ENCODE assay signal across 9 mouse cellular contexts in genomic region chr14:122064519-122064918, GRCm38 (mm10). TPM values are rescaled to one million over a fixed set of nuclear protein-coding genes. Genes with fewer than 3 reads are reported as not detected.
A peak's percentile ranks its signal among the peaks of the same experiment; 100 is the strongest.
DNase-seq lines count a peak whose midpoint lies in the region; ATAC-seq and TF ChIP-seq lines count a peak whose summit lies in the region.
"Had no signal": no experiment of that assay in that cellular context is flagged by ENCODE, and none has a peak within 500 bp of the region (broad histone marks: within the 10 kb centered on the region; RNA-seq: fewer than 3 reads in every experiment).

No protein-coding gene starts in this region.

- H3K27me3 ChIP-seq in heart, embryonic 12.5 days (replicated peaks) = peaks cover 60% of the 10 kb centered on the region
- no peaks in the 10 kb centered on the region for H3K27me3 ChIP-seq in midbrain, postnatal 0 days (ENCODE audit: insufficient read depth, low read length)
- no peaks in the 10 kb centered on the region for H3K27me3 ChIP-seq in stomach, postnatal 0 days (ENCODE audit: control insufficient read depth, insufficient read depth, low read length)

- H3K9me3 ChIP-seq in heart, embryonic 12.5 days (replicated peaks) = no peaks in the 10 kb centered on the region
- H3K9me3 ChIP-seq in midbrain, postnatal 0 days (ENCODE audit: low read length) = no peaks in the 10 kb centered on the region
- no peaks in the 10 kb centered on the region for H3K9me3 ChIP-seq in stomach, postnatal 0 days (ENCODE audit: control insufficient read depth, low read length)
- H3K9me3 ChIP-seq: megakaryocyte, embryonic 14.5 days had no signal

- no peak for ATAC-seq in heart, embryonic 12.5 days (ENCODE audit: insufficient number of reproducible peaks, low FRiP score)
- peak; percentile 45 for ATAC-seq in granulocyte monocyte progenitor cell, adult 5-6 weeks (replicated peaks; ENCODE audit: poor library complexity, severe bottlenecking)
- no peak for ATAC-seq in midbrain, postnatal 0 days (ENCODE audit: low FRiP score)
- no peak for ATAC-seq in stomach, postnatal 0 days (ENCODE audit: low FRiP score, low TSS enrichment)

- DNase-seq in heart, adult 18-20 months = peak; percentile 51 to 88
- peak; percentile 59 to 70 for DNase-seq in adrenal gland, adult 18-20 months (ENCODE audit: low spot score in 2 of 2)
- DNase-seq in embryo, embryonic 10 days (ENCODE audit: low spot score) = peak; percentile 63
- peak; percentile 60 for DNase-seq in layer of hippocampus, postnatal 36 days
- peak; percentile 59 for DNase-seq in midbrain, postnatal 0 days (ENCODE audit: low spot score)
- peak; percentile 69 for DNase-seq in stomach, postnatal 0 days (ENCODE audit: low spot score)

- H3K4me2 ChIP-seq in heart, embryonic 12.5 days = no peak overlapping the region
- H3K4me2 ChIP-seq in midbrain, postnatal 0 days (ENCODE audit: low read depth, low read length, poor library complexity, severe bottlenecking) = no peak overlapping the region
- H3K4me2 ChIP-seq in stomach, postnatal 0 days (replicated peaks; ENCODE audit: low read depth) = no peak overlapping the region

- no peak overlapping the region for H3K4me3 ChIP-seq in heart, embryonic 12.5 days
- no peak overlapping the region for H3K4me3 ChIP-seq in midbrain, postnatal 0 days (ENCODE audit: low read depth, low read length)
- no peak overlapping the region for H3K4me3 ChIP-seq in stomach, postnatal 0 days (ENCODE audit: low read depth, low read length)
- H3K4me3 ChIP-seq: megakaryocyte, embryonic 14.5 days had no signal

- H3K4me1 ChIP-seq in heart, embryonic 12.5 days (replicated peaks) = peaks cover 12% of the 10 kb centered on the region
- H3K4me1 ChIP-seq in midbrain, postnatal 0 days (ENCODE audit: insufficient read depth, low read length) = no peaks in the 10 kb centered on the region
- H3K4me1 ChIP-seq in stomach, postnatal 0 days (replicated peaks; ENCODE audit: control insufficient read depth, insufficient read depth) = no peaks in the 10 kb centered on the region

- no peaks in the 10 kb centered on the region for H3K36me3 ChIP-seq in heart, embryonic 12.5 days
- no peaks in the 10 kb centered on the region for H3K36me3 ChIP-seq in midbrain, postnatal 0 days (ENCODE audit: insufficient read depth, low read length)
- no peaks in the 10 kb centered on the region for H3K36me3 ChIP-seq in stomach, postnatal 0 days (ENCODE audit: control insufficient read depth, insufficient read depth, low read length)

- H3K27ac ChIP-seq in heart, embryonic 12.5 days (ENCODE audit: poor library complexity, severe bottlenecking) = no peak overlapping the region
- no peak overlapping the region for H3K27ac ChIP-seq in midbrain, postnatal 0 days (ENCODE audit: low read depth, low read length)
- no peak overlapping the region for H3K27ac ChIP-seq in stomach, postnatal 0 days (replicated peaks)

- no peak overlapping the region for H3K9ac ChIP-seq in heart, embryonic 12.5 days
- no peak overlapping the region for H3K9ac ChIP-seq in midbrain, postnatal 0 days (replicated peaks; ENCODE audit: low read length, poor library complexity, severe bottlenecking)
- no peak overlapping the region for H3K9ac ChIP-seq in stomach, postnatal 0 days (ENCODE audit: low read length)

- TF ChIP-seq CTCF in midbrain, postnatal 0 days (IDR thresholded peaks at IDR 0.05) = peak; percentile 82
- TF ChIP-seq CTCF in stomach, postnatal 0 days (IDR thresholded peaks at IDR 0.05; ENCODE audit: low read depth) = peak; percentile 95

- no peak for TF ChIP-seq EP300 in stomach, postnatal 0 days (optimal IDR thresholded peaks at IDR 0.05)

- whole genome bisulfite sequencing in heart, embryonic 12.5 days = 5% methylated on average over 2 of the region's 2 CpGs
- 2% methylated on average over 2 of the region's 2 CpGs for WGBS in midbrain, postnatal 0 days
- 10% methylated on average over 2 of the region's 2 CpGs for WGBS in stomach, postnatal 0 days

RNA-seq across cellular contexts. Expression of gene Timm8a2, which starts 30.0 kb away (rescaled TPM):
- total RNA-seq in heart, adult 18-20 months (2021) = not detected
- not detected in 2 replicates for polyA plus RNA-seq in heart, embryonic 12.5 days (2016; fragmentation: Nextera tagmentation; extraction: Ambion mirVana)
- not detected for total RNA-seq in adrenal gland, adult 18-20 months (2021)
- total RNA-seq in granulocyte monocyte progenitor cell, adult 5-6 weeks (2014; fragmentation: Nextera tagmentation) = not detected in 2 replicates
- total RNA-seq in granulocyte monocyte progenitor cell, adult 5-6 weeks (2017) = not detected in 2 replicates
- under 1 TPM in 1 of 2 experiments, not detected in 1; 0.40 TPM for total RNA-seq in layer of hippocampus, postnatal 36 days (2021)
- 0.60 TPM in 1 of 2 replicates, not detected in the other for total RNA-seq in midbrain, postnatal 0 days (2014; rRNA removed)
- not detected in 2 replicates for polyA plus RNA-seq in midbrain, postnatal 0 days (2015; fragmentation: Nextera tagmentation; extraction: Ambion mirVana)
- not detected in 2 replicates for polyA plus RNA-seq in stomach, postnatal 0 days (2015; fragmentation: Nextera tagmentation; extraction: Ambion mirVana)

RNA-seq across cellular contexts. Expression of gene Tm9sf2, which starts 42.3 kb away (rescaled TPM):
- total RNA-seq in heart, adult 18-20 months (2021) = 100 to 1,000 TPM; 130 to 139 TPM
- polyA plus RNA-seq in heart, embryonic 12.5 days (2016; fragmentation: Nextera tagmentation; extraction: Ambion mirVana) = 144 and 147 TPM in 2 replicates
- total RNA-seq in adrenal gland, adult 18-20 months (2021) = 100 to 1,000 TPM; 128 to 183 TPM
- 62.7 and 67.8 TPM in 2 replicates for total RNA-seq in granulocyte monocyte progenitor cell, adult 5-6 weeks (2014; fragmentation: Nextera tagmentation)
- 108 and 113 TPM in 2 replicates for total RNA-seq in granulocyte monocyte progenitor cell, adult 5-6 weeks (2017)
- 100 to 1,000 TPM; 103 to 111 TPM for total RNA-seq in layer of hippocampus, postnatal 36 days (2021)
- 81.6 and 90.5 TPM in 2 replicates for total RNA-seq in midbrain, postnatal 0 days (2014; rRNA removed)
- polyA plus RNA-seq in midbrain, postnatal 0 days (2015; fragmentation: Nextera tagmentation; extraction: Ambion mirVana) = 103 and 104 TPM in 2 replicates
- 145 and 151 TPM in 2 replicates for polyA plus RNA-seq in stomach, postnatal 0 days (2015; fragmentation: Nextera tagmentation; extraction: Ambion mirVana)
